Mouse (Mus musculus) testis, adult 2 months (tissue): ENCODE data around the gene Rab10.

ENCODE experiments used
- CTCF ChIP-seq: fragments of 200-500 bp; IDR thresholded peaks from 2 replicates; pipeline ENCODE4 v1.5.1; 2012; ENCODE audit warnings: low read depth, mild to moderate bottlenecking, inconsistent platforms, low read length, moderate library complexity; ENCODE audit not compliant: control insufficient read depth, insufficient read depth, insufficient replicate concordance
- POLR2A ChIP-seq: fragments of 200-500 bp; IDR thresholded peaks from 2 replicates; pipeline ENCODE4 v1.6.1; 2012; ENCODE audit warnings: low read depth, mild to moderate bottlenecking, inconsistent platforms, low read length, moderate library complexity; ENCODE audit not compliant: control insufficient read depth

DNA sequence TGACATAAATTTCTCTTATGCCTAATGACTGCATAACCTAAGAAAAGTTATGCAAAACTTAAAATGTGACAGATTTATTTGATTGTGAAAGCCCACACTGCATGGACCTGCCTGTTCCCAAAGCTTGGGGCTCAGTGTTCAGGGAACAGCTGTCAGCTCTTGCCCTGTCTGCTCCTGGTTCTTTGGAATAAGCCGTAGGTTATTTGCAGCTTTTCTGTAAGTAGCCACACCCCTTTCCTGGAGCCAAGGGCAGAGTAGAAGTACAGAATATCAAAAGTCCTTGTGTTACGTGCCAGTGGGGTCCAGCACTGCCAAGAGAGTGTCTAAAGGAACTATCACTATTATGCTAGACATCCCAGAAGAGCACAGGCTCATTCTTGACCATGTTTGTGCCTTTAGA lies 6.3 kb upstream of the Rab10 start:
- no peak for TF ChIP-seq POLR2A
- TF ChIP-seq CTCF, result no peak
